Mouse (Mus musculus): ENCODE data around the gene Cenpj.

Gene Cenpj

GRCm38 (mm10) chr14:56545491-56545890 lies 29.7 kb downstream of the Cenpj start:
- no peak for DNase-seq (ENCODE audit: low read depth)

- no peak for DNase-seq (ENCODE audit: low read depth)
These were observed 30.3 kb downstream of the Cenpj start for GRCm38 (mm10) chr14:56544946-56545345.

DNA sequence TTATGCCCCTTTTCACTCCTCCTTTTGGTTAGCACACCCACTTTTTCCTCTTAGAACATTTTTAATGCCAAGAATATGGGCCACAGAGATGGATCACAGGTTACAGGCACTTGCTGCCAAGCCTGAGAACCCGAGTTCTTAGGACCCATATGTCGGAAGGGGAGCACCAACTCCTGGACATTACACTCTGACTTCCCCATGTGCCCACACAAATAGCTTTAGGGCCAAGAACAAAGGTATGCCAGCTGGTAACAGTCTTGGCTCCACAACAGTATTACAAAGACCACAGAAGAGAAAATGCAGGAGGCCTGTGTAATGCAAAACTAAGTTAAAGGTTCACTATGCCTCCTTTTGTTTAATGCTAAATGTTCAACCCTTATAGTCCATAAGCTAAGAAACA lies 44.4 kb downstream of the Cenpj start:
- no peak for DNase-seq (ENCODE audit: low read depth)

- peak; percentile 6 for DNase-seq (ENCODE audit: low read depth)
These were observed 60.5 kb downstream of the Cenpj start for GRCm38 (mm10) chr14:56514775-56515174.

DNA sequence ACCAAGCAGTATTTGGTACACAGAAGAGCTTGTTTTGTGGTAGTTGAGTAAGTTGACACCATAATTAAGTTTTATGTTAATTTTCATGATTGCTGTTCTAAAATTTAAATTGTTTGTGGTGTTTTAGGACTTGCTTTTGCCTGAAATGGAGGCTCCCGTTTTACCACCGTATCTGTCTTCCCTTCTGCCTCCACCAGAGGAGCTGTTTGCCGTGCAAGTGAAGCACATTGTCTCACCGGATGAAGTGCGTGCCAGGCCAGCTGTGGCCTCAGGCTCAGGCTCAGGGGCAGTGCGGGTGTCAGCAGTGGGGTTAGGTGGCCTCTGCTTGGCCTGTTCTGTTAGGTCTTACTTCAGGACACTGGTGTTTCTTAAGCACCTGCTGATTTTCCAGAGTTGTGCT lies 63.1 kb downstream of the Cenpj start:
- peak; percentile 7 for DNase-seq (ENCODE audit: low read depth)

- DNase-seq (ENCODE audit: low read depth) = no peak
These were observed 68.5 kb downstream of the Cenpj start for GRCm38 (mm10) chr14:56506743-56507142.

- DNase-seq (ENCODE audit: low read depth) = no peak
These were observed 72.8 kb downstream of the Cenpj start for GRCm38 (mm10) chr14:56502407-56502806.

- DNase-seq (ENCODE audit: low read depth) = no peak
These were observed 85.4 kb downstream of the Cenpj start for GRCm38 (mm10) chr14:56489806-56490205.

All from c-Kit-positive CD71-negative TER-119-negative erythroid progenitor cells, embryonic 14.5 days (primary cell).